Mouse (Mus musculus): ENCODE data around the gene Olfm2. TPM values are rescaled to one million over a fixed set of nuclear protein-coding genes. Genes with fewer than 3 reads are reported as not detected.

Gene Olfm2
- polyA plus RNA-seq, 1 experiment from 2014 or later: 0.30 TPM

GRCm38 (mm10) chr9:20745129-20745966 is 801 bp downstream of the Olfm2 start:
- peaks cover 82% of the 10 kb centered on the region for H3K27me3 ChIP-seq
- no peak for ATAC-seq (ENCODE audit: insufficient read depth)
- WGBS (ENCODE audit: insufficient replicate concordance): 11% methylated on average over 17 of the region's 17 CpGs
- no peaks in the 10 kb centered on the region for H3K9me3 ChIP-seq (replicated peaks)
- H3K4me2 ChIP-seq: peak overlapping the region; percentile 61
- no peak overlapping the region for H3K9ac ChIP-seq
- no peaks in the 10 kb centered on the region for H3K36me3 ChIP-seq (replicated peaks)
- no peak overlapping the region for H3K27ac ChIP-seq (replicated peaks)
- H3K4me3 ChIP-seq (replicated peaks): no peak overlapping the region
- H3K4me1 ChIP-seq (replicated peaks): peaks cover 36% of the 10 kb centered on the region

DNA sequence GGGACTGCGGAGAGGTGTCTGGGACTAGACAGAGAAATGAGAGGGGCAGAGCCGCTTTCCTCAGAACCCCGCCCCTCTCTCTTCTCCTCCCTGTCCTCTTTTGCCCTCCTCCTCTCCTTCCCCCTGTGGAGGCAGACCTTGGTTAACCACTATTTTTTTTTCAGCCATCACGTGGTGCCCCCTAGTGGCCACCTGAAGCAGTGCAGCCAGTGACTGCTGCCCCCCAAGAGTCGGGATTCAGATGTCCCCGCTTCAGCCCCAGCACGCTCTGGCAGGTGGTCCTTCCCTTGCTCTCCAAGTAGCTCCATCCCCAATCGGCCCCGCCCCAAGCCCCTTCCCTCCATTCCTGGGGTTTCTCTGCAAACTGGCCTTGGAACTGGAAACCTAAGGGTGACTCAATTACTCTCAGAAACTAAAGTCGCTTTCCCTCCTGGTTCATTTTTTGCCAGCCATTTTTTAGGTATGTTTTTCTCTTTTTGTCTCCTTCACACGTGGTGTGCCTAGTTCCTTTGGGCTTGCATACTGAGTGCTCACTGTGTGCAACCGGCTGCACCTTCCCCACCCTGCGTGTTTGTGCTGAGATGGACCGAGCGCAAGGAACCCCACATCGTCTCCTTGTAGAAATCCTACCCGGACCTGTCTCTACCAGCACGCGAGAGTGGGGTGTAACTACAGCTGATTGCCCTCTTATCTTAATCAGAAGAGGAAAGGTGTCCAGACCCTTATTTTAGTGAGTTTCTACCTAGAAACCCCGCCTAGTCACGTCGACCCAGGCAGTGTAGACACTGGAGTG is 2.0 kb downstream of the Olfm2 start:
- no peak overlapping the region for H3K27ac ChIP-seq (replicated peaks)
- H3K4me1 ChIP-seq (replicated peaks): peaks cover 30% of the 10 kb centered on the region
- no peak overlapping the region for H3K4me2 ChIP-seq
- no peaks in the 10 kb centered on the region for H3K36me3 ChIP-seq (replicated peaks)
- H3K9ac ChIP-seq: no peak overlapping the region
- H3K9me3 ChIP-seq (replicated peaks): no peaks in the 10 kb centered on the region
- ATAC-seq (ENCODE audit: insufficient read depth): no peak
- peaks cover 88% of the 10 kb centered on the region for H3K27me3 ChIP-seq
- H3K4me3 ChIP-seq (replicated peaks): no peak overlapping the region
- 11% methylated on average over 22 of the region's 22 CpGs for WGBS (ENCODE audit: insufficient replicate concordance)

DNA sequence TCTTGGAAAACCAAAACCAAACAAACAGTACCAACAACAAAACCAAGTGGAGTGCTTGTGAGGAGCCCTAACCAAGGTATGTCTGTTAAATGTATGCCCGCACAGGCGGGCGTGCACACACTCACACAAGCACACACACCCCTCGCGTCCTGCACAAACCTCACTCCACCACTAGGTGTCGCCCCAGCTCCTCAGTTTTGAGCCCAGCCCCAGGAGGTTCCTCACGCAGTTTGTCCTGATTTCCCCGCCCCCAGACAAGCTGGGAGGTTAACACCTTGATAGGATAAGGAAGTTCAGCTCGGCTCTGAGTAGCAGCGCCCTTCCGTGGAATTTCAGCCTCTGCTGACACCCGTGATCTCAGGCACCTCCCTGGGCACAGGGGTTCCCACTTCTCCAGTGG is 5.7 kb downstream of the Olfm2 start:
- no peaks in the 10 kb centered on the region for H3K9me3 ChIP-seq (replicated peaks)
- H3K4me2 ChIP-seq: no peak overlapping the region
- H3K27me3 ChIP-seq: peaks cover 57% of the 10 kb centered on the region
- WGBS (ENCODE audit: insufficient replicate concordance): 1% methylated on average over 12 of the region's 12 CpGs
- H3K36me3 ChIP-seq (replicated peaks): no peaks in the 10 kb centered on the region
- H3K4me3 ChIP-seq (replicated peaks): no peak overlapping the region
- no peak overlapping the region for H3K27ac ChIP-seq (replicated peaks)
- peaks cover 9% of the 10 kb centered on the region for H3K4me1 ChIP-seq (replicated peaks)
- ATAC-seq (ENCODE audit: insufficient read depth): peak; percentile 28; the same call in 1 of the 2 replicates
- H3K9ac ChIP-seq: no peak overlapping the region

- Histone ChIP-seq H3K4me2 (no peak overlapping the region), H3K27ac (replicated peaks) (no peak overlapping the region), H3K9me3 (replicated peaks) (no peaks in the 10 kb centered on the region), H3K4me3 (replicated peaks) (no peak overlapping the region), H3K4me1 (replicated peaks) (peaks cover 15% of the 10 kb centered on the region), H3K9ac (no peak overlapping the region), H3K27me3 (peaks cover 41% of the 10 kb centered on the region), H3K36me3 (replicated peaks) (no peaks in the 10 kb centered on the region)
- WGBS (ENCODE audit: insufficient replicate concordance): 38% methylated on average over 8 of the region's 8 CpGs
- no peak for ATAC-seq (ENCODE audit: insufficient read depth)
Measured at GRCm38 (mm10) chr9:20738251-20738999, 7.7 kb downstream of the Olfm2 start.

- Histone ChIP-seq H3K36me3 (replicated peaks) (no peaks in the 10 kb centered on the region), H3K4me2 (no peak overlapping the region), H3K9me3 (replicated peaks) (no peaks in the 10 kb centered on the region), H3K9ac (no peak overlapping the region), H3K4me3 (replicated peaks) (no peak overlapping the region), H3K4me1 (replicated peaks) (peaks cover 15% of the 10 kb centered on the region), H3K27ac (replicated peaks) (no peak overlapping the region), H3K27me3 (peaks cover 32% of the 10 kb centered on the region)
- 76% methylated on average over 2 of the region's 2 CpGs for WGBS (ENCODE audit: insufficient replicate concordance)
- no peak for ATAC-seq (ENCODE audit: insufficient read depth)
Measured at GRCm38 (mm10) chr9:20737227-20737626, 8.9 kb downstream of the Olfm2 start.

DNA sequence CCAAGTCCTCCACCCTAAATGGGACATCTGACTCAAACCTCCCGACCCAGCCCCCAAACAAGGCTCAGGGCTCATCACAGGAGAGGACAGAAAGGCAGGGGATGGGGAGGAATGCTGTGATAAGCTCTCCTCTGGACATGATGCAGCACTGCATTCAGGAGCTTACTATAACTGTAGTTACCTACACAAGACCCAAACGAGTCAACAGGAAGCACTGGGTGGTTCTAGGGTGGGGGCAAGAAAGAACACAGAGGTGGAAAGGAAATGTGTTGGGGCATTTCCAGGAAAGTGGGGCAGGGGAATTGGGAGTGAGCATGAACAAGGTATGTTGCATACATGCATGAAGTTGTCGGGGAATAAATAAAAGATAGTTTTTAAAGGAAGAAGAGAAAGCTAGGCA is 11.5 kb downstream of the Olfm2 start:
- Histone ChIP-seq H3K4me3 (replicated peaks) (no peak overlapping the region), H3K27ac (replicated peaks) (no peak overlapping the region), H3K9ac (no peak overlapping the region), H3K9me3 (replicated peaks) (no peaks in the 10 kb centered on the region), H3K4me1 (replicated peaks) (peaks cover 6% of the 10 kb centered on the region; the same call in 1 of the 2 replicates), H3K4me2 (no peak overlapping the region), H3K27me3 (peaks cover 33% of the 10 kb centered on the region), H3K36me3 (replicated peaks) (no peaks in the 10 kb centered on the region)
- ATAC-seq (ENCODE audit: insufficient read depth): no peak
- WGBS (ENCODE audit: insufficient replicate concordance): 33% methylated on average over 3 of the region's 3 CpGs

DNA sequence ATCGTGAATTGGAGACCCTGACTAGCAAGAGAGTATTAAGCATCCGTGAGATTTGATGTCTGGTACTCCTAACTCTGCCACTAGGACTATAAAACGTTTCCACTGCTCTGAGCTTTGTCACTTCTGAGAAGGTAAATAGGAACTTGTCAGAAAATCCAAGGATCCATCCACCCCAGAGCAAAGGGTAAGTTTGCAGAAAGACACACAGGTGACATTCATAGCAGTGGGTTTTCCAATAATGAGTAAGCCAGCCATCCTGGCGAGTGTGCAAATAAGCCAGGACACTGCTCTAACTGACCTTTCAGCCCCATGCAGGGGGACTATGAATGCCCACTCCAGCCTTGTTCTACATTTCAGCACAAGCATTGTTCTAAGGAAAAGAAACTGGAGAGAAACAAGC is 14.4 kb downstream of the Olfm2 start:
- 37% methylated on average over 4 of the region's 4 CpGs for WGBS (ENCODE audit: insufficient replicate concordance)
- H3K27me3 ChIP-seq: peaks cover 52% of the 10 kb centered on the region
- no peaks in the 10 kb centered on the region for H3K36me3 ChIP-seq (replicated peaks)
- peaks cover 15% of the 10 kb centered on the region for H3K4me1 ChIP-seq (replicated peaks)
- H3K9ac ChIP-seq: no peak overlapping the region
- no peaks in the 10 kb centered on the region for H3K9me3 ChIP-seq (replicated peaks)
- H3K4me2 ChIP-seq: no peak overlapping the region
- ATAC-seq (ENCODE audit: insufficient read depth): peak; percentile 27
- no peak overlapping the region for H3K27ac ChIP-seq (replicated peaks)
- no peak overlapping the region for H3K4me3 ChIP-seq (replicated peaks)

- Histone ChIP-seq H3K27me3 (peaks cover 76% of the 10 kb centered on the region), H3K9ac (no peak overlapping the region), H3K36me3 (replicated peaks) (no peaks in the 10 kb centered on the region), H3K4me2 (no peak overlapping the region), H3K4me3 (replicated peaks) (no peak overlapping the region), H3K4me1 (replicated peaks) (peaks cover 16% of the 10 kb centered on the region), H3K9me3 (replicated peaks) (no peaks in the 10 kb centered on the region), H3K27ac (replicated peaks) (no peak overlapping the region)
- no peak for ATAC-seq (ENCODE audit: insufficient read depth)
- WGBS (ENCODE audit: insufficient replicate concordance): 49% methylated on average over 6 of the region's 6 CpGs
Measured at GRCm38 (mm10) chr9:20729451-20729850, 16.7 kb downstream of the Olfm2 start.

- Histone ChIP-seq H3K27me3 (peaks cover 81% of the 10 kb centered on the region), H3K4me2 (peak overlapping the region; percentile 65), H3K4me3 (replicated peaks) (peak overlapping the region; percentile 40), H3K4me1 (replicated peaks) (peaks cover 16% of the 10 kb centered on the region), H3K9ac (no peak overlapping the region), H3K27ac (replicated peaks) (no peak overlapping the region), H3K36me3 (replicated peaks) (no peaks in the 10 kb centered on the region), H3K9me3 (replicated peaks) (no peaks in the 10 kb centered on the region)
- under 1% methylated on average over 46 of the region's 46 CpGs for WGBS (ENCODE audit: insufficient replicate concordance)
- no peak for ATAC-seq (ENCODE audit: insufficient read depth)
Measured at GRCm38 (mm10) chr9:20727601-20728113, 18.5 kb downstream of the Olfm2 start.

GRCm38 (mm10) chr9:20726859-20727600 is 19.1 kb downstream of the Olfm2 start:
- H3K9me3 ChIP-seq (replicated peaks): no peaks in the 10 kb centered on the region
- no peak overlapping the region for H3K27ac ChIP-seq (replicated peaks)
- H3K36me3 ChIP-seq (replicated peaks): no peaks in the 10 kb centered on the region
- peaks cover 78% of the 10 kb centered on the region for H3K27me3 ChIP-seq
- ATAC-seq (ENCODE audit: insufficient read depth): no peak
- H3K9ac ChIP-seq: no peak overlapping the region
- under 1% methylated on average over 53 of the region's 54 CpGs for WGBS (ENCODE audit: insufficient replicate concordance)
- peaks cover 16% of the 10 kb centered on the region for H3K4me1 ChIP-seq (replicated peaks)
- H3K4me3 ChIP-seq (replicated peaks): peak overlapping the region; percentile 40
- H3K4me2 ChIP-seq: peak overlapping the region; percentile 65

Data from liver, embryonic 15.5 days (tissue).